Comparison of ENCODE assay signal across 8 mouse cellular contexts in the genomic region with DNA sequence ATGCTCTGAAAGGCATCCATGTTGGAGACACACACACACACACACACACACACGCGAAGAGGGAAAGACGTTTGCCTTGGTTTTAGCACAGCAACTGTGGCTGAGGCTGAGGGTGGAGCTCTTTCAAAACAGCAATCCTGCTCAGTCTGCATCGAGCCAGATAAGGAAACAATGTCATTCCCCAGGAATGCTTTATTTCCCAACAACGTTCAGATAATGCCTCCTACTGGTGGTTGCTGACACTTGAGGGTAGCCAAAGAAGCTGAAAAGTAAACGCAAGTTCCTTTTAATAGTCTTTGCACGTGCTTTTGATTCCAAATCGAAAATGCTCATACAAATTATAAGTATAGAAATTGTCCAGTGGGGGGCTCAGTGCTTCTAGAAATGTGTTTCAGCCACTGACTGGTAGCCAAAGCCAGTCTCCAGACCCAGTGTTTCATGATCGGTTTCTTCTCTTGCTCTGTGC. TPM values are rescaled to one million over a fixed set of nuclear protein-coding genes. Genes with fewer than 3 reads are reported as not detected.
DNase-seq lines count a peak whose midpoint lies in the region; ATAC-seq lines count a peak whose summit lies in the region.

Gene Calhm5, minus strand, starts transcription at position 102 of the 466 bp plus-strand sequence.

- H3K9me3 ChIP-seq in hindbrain, embryonic 16.5 days (ENCODE audit: control insufficient read depth, low read length) = no peaks in the 10 kb centered on the region

- no peaks in the 10 kb centered on the region for H3K4me1 ChIP-seq in hindbrain, embryonic 16.5 days (ENCODE audit: control insufficient read depth, insufficient read depth, low read depth, low read length)

- peak within 1 kb of the TSS; percentile 29 for H3K4me3 ChIP-seq in hindbrain, embryonic 16.5 days (ENCODE audit: low read length)

- peak within 1 kb of the TSS; percentile 9; the same call in 1 of the 2 replicates for H3K9ac ChIP-seq in hindbrain, embryonic 16.5 days (ENCODE audit: low read depth, low read length)

- peak; percentile 95 for DNase-seq in NIH3T3 (ENCODE audit: low read depth)
- peak; percentile 4 for DNase-seq in cerebellum, adult 8-10 months
- peak; percentile 33 to 58 for DNase-seq in frontal cortex, postnatal 36 days (ENCODE audit: low spot score in 2 of 2)
- peak; percentile 23 for DNase-seq in left cerebral cortex, adult 11 months (ENCODE audit: low spot score)
- DNase-seq in lung, postnatal 25 days (ENCODE audit: low spot score) = peak; percentile 81
- peak; percentile 57 to 60 for DNase-seq in right cerebral cortex, postnatal 10 days (ENCODE audit: low spot score in 2 of 2)
- DNase-seq in c-Kit-positive CD71-positive TER-119-positive erythroid progenitor cells, embryonic 14.5 days (ENCODE audit: low spot score) = no peak

- peak; percentile 84 for ATAC-seq in hindbrain, embryonic 16.5 days

- H3K27ac ChIP-seq in hindbrain, embryonic 16.5 days (ENCODE audit: low read depth, low read length) = no peak within 1 kb of the TSS

- no peaks in the 10 kb centered on the region for H3K27me3 ChIP-seq in hindbrain, embryonic 16.5 days (replicated peaks; ENCODE audit: control insufficient read depth, insufficient read depth, low read length)

- no peaks in the 10 kb centered on the region for H3K36me3 ChIP-seq in hindbrain, embryonic 16.5 days (ENCODE audit: control insufficient read depth, insufficient read depth, low read length)

- WGBS in hindbrain, embryonic 16.5 days = 24% methylated on average over 9 of the region's 9 CpGs

- H3K4me2 ChIP-seq in hindbrain, embryonic 16.5 days (ENCODE audit: low read length) = peak within 1 kb of the TSS; percentile 50

RNA-seq across cellular contexts. Expression of gene Calhm5, which starts in this region (rescaled TPM):
- 1.0 and 1.1 TPM in 2 replicates for polyA plus RNA-seq in hindbrain, embryonic 16.5 days (2015; fragmentation: Nextera tagmentation; extraction: Ambion mirVana)
